Mouse (Mus musculus): ENCODE results near the gene D2hgdh.

D2hgdh gene

GRCm38 (mm10) chr1:93824609-93825008 is at the start of gene D2hgdh:
Gene D2hgdh, plus strand, starts transcription at chr1:93824909.
- no peak for DNase-seq (ENCODE audit: low spot score)

DNA sequence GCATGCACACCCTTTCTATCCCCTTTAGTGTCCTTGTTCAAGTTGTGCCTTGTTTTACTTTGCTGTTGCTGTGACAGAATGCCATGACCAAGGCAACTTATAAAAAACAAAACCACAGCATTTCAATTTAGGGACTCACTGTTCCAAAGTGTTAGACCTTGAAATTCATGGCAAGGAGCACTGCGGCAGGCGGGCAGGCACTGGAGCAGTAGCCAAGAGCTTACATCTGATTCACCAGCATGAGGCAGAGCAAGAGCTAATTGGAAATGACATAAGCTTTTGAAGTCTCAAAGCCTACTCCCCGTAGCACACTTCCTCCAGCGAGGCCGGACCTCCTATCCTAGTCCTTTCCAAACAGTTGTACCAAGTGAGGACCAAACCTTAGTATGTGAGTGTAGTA is 48.0 kb upstream of the D2hgdh start:
- DNase-seq (ENCODE audit: low spot score), result no peak

GRCm38 (mm10) chr1:93786912-93787311 is 37.8 kb upstream of the D2hgdh start:
- DNase-seq (ENCODE audit: low spot score), result no peak

- no peak for DNase-seq (ENCODE audit: low spot score)
Measured at GRCm38 (mm10) chr1:93794526-93794925, 30.2 kb upstream of the D2hgdh start.

GRCm38 (mm10) chr1:93795886-93796285 is 28.8 kb upstream of the D2hgdh start:
- DNase-seq (ENCODE audit: low spot score), result no peak

- DNase-seq (ENCODE audit: low spot score), result no peak
Measured at GRCm38 (mm10) chr1:93800670-93801503, 23.8 kb upstream of the D2hgdh start.

DNA sequence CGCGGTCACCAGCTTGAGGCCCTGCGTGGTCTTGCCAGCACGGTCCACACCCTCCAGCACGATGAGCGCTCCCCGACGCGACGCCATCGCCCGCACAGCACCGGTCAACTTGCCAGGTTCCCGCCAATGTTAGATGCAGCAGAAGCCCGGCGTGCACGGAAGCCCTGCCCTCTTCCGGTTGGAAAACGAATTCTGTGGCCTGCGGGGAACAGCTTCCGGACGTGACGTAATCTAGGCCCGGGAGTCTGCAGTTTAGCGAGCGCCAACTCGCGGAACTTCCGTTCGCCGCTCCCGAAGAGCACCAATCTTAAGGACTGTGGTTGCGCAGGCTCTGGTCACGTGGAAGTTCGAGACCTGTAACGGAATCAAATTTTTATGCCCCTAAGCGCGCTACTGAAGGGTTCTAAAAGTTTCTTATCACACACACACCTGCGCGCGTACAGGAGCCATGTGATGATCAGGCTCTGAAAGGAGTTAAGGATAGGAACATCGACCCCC is 22.9 kb upstream of the D2hgdh start, which contains the start of gene Dtymk:
TSS of gene Dtymk (minus strand) at position 194 of the 498 bp plus-strand sequence.
- DNase-seq (ENCODE audit: low spot score), result peak; percentile 92

GRCm38 (mm10) chr1:93802771-93803170 is 21.9 kb upstream of the D2hgdh start:
- no peak for DNase-seq (ENCODE audit: low spot score)

DNA sequence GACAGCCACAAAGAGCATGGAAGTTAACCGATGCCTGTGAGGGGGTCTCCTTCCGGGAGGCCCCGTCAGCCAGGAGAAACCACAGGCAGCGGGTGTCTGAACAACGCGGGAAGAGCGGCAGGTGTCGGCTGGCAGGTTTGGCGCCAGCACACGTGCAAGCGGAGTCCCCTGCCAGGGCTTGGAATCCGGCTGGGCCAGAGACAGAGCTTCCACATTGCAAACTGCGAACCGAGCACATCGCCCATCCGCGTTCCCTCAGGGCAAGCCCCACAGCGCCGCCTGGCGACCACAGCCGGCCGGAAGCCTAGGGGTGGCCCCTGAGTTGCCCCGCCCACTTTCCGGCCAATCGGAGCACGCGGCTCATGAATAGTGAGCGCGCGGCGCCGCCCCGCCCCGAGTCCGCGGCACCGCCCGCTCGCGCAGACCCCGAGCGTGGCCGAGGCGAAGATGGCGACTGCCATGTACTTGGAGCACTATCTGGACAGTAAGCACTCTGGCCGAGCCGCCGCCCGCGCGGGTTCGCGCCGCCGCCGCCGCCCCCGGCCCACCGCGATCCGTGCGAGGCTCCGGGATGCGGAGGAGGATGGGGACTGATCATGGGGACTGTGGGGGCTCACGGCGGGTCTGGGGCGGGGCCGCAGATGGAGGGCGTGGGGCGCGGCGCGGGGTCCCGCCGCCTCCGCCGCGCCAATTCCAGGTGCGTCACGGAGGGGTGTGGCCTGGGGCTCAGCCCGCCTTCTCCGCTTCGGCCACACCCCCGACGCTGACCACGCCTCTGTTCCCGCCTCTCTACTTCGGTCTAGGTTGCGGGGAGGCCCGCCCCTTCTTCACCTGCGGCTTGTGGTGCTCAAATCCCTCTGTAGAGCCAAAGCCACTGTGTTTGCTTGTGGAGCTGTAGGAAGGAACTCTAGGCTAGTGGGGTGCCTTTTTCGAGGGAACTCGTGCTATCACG is 20.9 kb upstream of the D2hgdh start, which contains the start of gene Ing5:
TSS of gene Ing5 (plus strand) at position 410 of the 952 bp plus-strand sequence.
- DNase-seq (ENCODE audit: low spot score), result peak; percentile 98

DNA sequence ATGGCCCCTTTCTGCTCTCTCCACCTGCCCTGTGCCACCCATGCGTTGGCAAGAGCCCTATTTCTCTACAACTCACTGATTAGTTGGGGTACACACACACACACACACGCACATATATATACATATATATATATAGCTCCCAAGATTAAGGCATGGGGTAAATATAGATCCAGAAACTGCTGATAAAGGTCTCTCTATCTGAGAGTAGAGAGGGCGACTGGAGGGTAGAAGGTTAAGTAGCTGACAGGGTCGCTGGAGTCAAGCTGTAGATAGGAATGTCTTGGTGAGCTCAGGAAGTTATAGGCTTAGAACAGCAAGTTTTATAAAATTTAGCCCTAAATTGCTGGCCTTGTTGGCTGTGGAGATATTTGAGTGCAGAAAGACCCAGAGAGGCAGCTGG is 19.9 kb upstream of the D2hgdh start:
- DNase-seq (ENCODE audit: low spot score), result no peak

GRCm38 (mm10) chr1:93805221-93805951 is 19.3 kb upstream of the D2hgdh start:
- no peak for DNase-seq (ENCODE audit: low spot score)

GRCm38 (mm10) chr1:93808871-93809270 is 15.8 kb upstream of the D2hgdh start:
- no peak for DNase-seq (ENCODE audit: low spot score)

DNA sequence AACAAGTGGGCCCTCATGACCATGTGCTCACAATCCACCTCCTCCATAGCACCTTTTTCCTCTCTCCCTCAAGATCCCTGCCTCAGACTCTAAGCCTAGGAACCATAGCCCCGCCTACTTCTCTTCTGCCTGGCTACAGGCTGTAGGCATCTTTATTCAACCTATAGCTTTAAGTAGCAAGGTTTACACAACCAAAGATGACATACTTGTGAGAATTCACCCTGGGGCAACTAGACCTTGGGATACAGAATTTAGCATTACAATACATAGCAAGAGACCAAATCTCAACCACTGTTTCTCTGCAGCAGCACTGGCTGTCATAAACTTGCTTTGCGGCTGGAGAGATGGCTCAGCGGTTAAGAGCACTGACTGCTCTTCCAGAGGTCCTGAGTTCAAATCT is 14.7 kb upstream of the D2hgdh start:
- DNase-seq (ENCODE audit: low spot score), result no peak

GRCm38 (mm10) chr1:93811495-93812039 is 13.1 kb upstream of the D2hgdh start:
- DNase-seq (ENCODE audit: low spot score), result no peak

- DNase-seq (ENCODE audit: low spot score), result no peak
Measured at GRCm38 (mm10) chr1:93817823-93818532, 6.7 kb upstream of the D2hgdh start.

- DNase-seq (ENCODE audit: low spot score), result no peak
Measured at GRCm38 (mm10) chr1:93818722-93819121, 6.0 kb upstream of the D2hgdh start.

DNA sequence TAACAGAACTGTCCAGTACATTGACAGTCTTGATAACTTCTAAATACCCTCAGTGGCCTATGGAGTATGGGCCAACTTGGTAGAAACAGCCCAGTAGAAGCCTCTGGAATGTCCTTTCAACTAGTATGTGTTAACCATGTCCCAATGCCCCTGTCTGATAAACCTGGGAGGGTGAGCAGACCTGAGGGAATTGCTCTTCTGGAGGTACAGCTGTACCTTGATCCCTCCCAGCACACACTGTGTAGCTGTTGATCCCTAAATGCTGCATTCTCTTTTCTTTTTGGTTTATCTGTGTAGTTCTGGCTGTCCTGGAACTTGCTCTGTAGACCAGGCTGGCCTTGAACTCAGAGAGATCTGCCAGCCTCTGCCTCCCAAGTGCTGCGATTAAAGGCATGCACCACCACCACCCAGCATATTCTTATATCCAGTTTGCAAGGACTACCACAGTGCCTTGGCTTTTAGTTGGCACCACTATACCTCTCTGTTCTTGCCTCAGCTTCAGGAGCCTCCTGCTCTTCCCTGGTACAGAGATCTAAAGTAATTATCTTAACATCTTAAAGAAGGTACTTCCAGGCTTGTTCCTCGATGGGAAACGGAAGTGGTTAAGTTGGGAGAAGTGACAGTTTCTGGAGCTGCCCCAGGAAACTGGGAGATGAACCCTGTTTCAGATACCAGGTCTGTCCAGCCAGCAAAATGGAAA is 763 bp upstream of the D2hgdh start:
- DNase-seq (ENCODE audit: low spot score), result no peak

- DNase-seq (ENCODE audit: low spot score), result peak; percentile 90
Measured at GRCm38 (mm10) chr1:93825105-93825674, 481 bp downstream of the D2hgdh start.

- DNase-seq (ENCODE audit: low spot score), result no peak
Measured at GRCm38 (mm10) chr1:93825771-93826539, 1.2 kb downstream of the D2hgdh start.

Data from testis, postnatal 14 days (tissue).